Mouse (Mus musculus) adrenal gland, postnatal 10 days (tissue): ENCODE results near the gene Rpp25l. TPM values are rescaled to one million over a fixed set of nuclear protein-coding genes. Genes with fewer than 3 reads are reported as not detected.
A peak's percentile ranks its signal among the peaks of the same experiment; 100 is the strongest.

ENCODE experiments used
- DNase-seq: peaks from one replicate; pipeline ENCODE4 v3.0.0; 2021; ENCODE audit warnings: mixed read lengths
- total RNA-seq, 2 experiments: library from RNA; stranded (reverse); gene quantifications; 2 replicates each; pipeline ENCODE4 v1.2.3; 2021

The Rpp25l gene
- total RNA-seq, 2 experiments from 2014 or later, result 36.2 to 39.0 TPM

GRCm38 (mm10) chr4:41670836-41671235, 42.5 kb downstream of the Rpp25l start:
- DNase-seq, result no peak

- no peak for DNase-seq
Observed at GRCm38 (mm10) chr4:41666646-41667045, 46.7 kb downstream of the Rpp25l start.

GRCm38 (mm10) chr4:41665009-41665675, 48.2 kb downstream of the Rpp25l start:
- DNase-seq, result peak; percentile 77

GRCm38 (mm10) chr4:41664533-41664932, 48.8 kb downstream of the Rpp25l start:
- DNase-seq, result no peak

- no peak for DNase-seq
Observed at GRCm38 (mm10) chr4:41663614-41664013, 49.7 kb downstream of the Rpp25l start.

- no peak for DNase-seq
Observed at GRCm38 (mm10) chr4:41662723-41663122, 50.6 kb downstream of the Rpp25l start.

Other genes with a start within 250 kb of the Rpp25l start
- gene Kif24, start 248.6 kb downstream of the Rpp25l start, total RNA-seq, result 1 to 10 TPM; 2.8 to 4.5 TPM
- 10 to 100 TPM; 30.2 to 30.9 TPM for gene Nudt2, start 248.4 kb downstream of the Rpp25l start, total RNA-seq
- gene AI464131, start 210.5 kb downstream of the Rpp25l start, total RNA-seq, result 10 to 100 TPM; 13.3 to 17.4 TPM
- gene 1110017D15Rik, start 196.2 kb downstream of the Rpp25l start, total RNA-seq, result under 1 TPM in 1 of 2 experiments, not detected in 1; 0.45 TPM
- gene Fam219a, start 144.0 kb downstream of the Rpp25l start, total RNA-seq, result 10 to 100 TPM; 18.8 to 23.5 TPM
- 1 to 10 TPM; 3.3 to 3.5 TPM for gene Dnaic1, start 143.8 kb downstream of the Rpp25l start, total RNA-seq
- gene Enho, start 73.2 kb downstream of the Rpp25l start, total RNA-seq, result 10 to 100 TPM; 10.3 to 10.5 TPM
- gene Cntfr, start 16.4 kb downstream of the Rpp25l start, total RNA-seq, result 10 to 100 TPM; 53.0 to 67.0 TPM
- 10 to 100 TPM; 61.0 to 68.2 TPM for gene Il11ra1, start 13.5 kb downstream of the Rpp25l start, total RNA-seq
- gene Dctn3, start 9.6 kb upstream of the Rpp25l start, total RNA-seq, result 100 to 1,000 TPM; 100 to 104 TPM
- not detected for gene Arid3c, start 17.6 kb upstream of the Rpp25l start, total RNA-seq
- gene Galt, start 41.7 kb upstream of the Rpp25l start, total RNA-seq, result 10 to 100 TPM; 42.3 to 49.2 TPM
- 10 to 100 TPM; 65.8 to 68.8 TPM for gene Sigmar1, start 42.6 kb upstream of the Rpp25l start, total RNA-seq
- gene Ccl27a, start 60.7 kb upstream of the Rpp25l start, total RNA-seq, result 10 to 100 TPM; 31.0 to 44.5 TPM
- not detected for gene Gm21541, start 190.1 kb upstream of the Rpp25l start, total RNA-seq
- 1 to 10 TPM; 2.8 to 4.5 TPM for gene Gm20878, start 228.0 kb upstream of the Rpp25l start, total RNA-seq